Mouse (Mus musculus): Measurements from ENCODE around the gene Ftl1.

Gene Ftl1

DNA sequence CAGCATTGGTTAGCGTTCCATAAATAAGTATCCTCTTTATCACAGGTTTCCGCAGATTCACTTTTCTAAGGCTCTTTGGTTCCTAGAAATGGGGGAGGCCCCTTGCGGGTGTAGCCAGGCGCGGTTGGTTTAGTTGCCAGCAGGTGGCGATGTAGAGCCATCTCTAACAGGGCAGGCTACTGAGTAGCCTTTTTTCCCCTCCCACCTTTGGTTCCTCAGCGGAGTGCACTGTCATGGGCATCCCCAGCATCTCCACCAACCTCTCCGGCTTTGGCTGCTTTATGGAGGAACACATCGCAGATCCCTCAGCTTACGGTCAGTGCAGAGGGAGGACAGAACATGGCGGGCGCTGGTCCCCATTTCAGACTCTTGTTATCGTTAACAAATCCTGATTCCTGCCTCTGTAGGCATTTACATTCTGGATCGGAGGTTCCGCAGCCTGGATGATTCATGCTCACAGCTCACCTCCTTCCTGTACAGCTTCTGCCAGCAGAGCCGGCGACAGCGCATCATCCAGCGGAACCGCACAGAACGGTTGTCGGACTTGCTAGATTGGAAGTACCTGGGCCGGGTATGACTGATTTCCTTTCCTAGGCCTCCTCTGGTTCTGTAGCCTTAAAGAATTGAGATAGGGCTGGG, 8.2 kb downstream of the Ftl1 start:
- DNase-seq (ENCODE audit: low read depth, low spot score): peak; percentile 93

DNA sequence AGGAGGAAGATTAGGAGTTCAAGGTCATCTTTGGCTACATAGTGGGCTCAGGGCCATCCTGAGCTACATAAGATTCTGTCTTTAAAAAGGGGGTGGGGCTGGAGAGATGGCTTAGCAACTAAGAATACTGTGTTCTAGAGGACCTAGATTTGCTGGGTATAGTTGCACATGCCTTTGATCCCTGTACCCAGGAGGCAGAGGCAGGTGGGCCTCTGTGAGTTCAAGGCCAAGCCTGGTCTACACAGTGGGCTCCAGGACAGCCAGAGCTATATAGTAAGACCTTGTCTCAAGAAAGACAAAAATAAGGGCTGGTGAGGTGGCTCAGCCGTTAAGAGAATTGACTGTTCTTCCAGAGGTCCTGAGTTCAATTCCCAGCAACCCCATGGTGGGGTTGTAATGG, 9.7 kb downstream of the Ftl1 start:
- DNase-seq (ENCODE audit: low read depth, low spot score): no peak

DNA sequence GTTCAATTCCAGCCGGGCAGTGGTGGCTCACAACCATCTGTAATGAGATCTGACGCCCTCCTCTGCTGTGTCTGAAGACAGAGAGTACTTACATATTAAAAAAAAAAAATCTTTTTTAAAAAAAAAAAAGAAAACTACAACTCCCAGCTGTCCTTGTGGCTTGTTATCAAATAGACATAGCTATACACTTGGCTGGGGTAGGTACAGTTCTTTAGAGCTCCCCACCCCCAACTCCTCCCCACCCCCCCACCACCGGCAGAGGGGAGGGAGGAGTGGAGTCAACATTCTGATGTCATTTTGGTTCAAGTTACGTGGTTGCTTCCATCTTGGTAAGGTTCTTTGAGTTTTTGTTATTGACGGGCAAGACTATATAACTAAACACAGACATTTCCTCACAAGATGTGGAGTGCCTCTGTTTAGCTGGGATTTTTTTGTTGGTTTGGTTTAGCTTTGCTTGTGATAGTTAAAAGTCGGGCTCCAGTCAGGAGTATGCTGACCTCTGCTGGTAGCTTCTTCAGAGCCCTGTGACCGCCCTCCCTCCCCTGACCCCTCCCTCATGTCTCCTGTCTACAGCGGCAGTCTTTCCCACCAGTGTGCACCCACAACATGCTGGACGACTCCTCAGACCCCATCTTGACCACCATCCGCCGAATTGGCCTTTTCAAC, 12.2 kb downstream of the Ftl1 start:
- peak; percentile 66 for DNase-seq (ENCODE audit: low read depth, low spot score)

DNA sequence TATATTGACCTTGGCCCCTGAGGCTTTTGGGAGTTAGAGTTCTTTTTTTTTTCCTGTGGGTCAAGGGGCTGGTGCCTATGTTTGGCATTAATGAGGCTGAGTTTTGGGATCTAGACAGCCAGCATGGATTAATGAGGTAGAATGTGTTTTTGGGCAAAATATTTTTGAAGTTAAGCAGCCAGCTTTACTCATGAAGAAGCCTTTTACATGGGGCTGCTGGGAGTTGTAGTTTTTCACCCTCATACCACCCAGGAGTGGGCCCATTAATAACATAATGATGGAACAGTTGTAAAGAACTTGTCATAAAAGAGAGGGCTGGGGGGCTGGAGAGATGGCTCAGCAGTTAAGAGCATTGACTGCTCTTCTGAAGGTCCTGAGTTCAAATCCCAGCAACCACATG, 13.1 kb downstream of the Ftl1 start:
- no peak for DNase-seq (ENCODE audit: low read depth, low spot score)

DNA sequence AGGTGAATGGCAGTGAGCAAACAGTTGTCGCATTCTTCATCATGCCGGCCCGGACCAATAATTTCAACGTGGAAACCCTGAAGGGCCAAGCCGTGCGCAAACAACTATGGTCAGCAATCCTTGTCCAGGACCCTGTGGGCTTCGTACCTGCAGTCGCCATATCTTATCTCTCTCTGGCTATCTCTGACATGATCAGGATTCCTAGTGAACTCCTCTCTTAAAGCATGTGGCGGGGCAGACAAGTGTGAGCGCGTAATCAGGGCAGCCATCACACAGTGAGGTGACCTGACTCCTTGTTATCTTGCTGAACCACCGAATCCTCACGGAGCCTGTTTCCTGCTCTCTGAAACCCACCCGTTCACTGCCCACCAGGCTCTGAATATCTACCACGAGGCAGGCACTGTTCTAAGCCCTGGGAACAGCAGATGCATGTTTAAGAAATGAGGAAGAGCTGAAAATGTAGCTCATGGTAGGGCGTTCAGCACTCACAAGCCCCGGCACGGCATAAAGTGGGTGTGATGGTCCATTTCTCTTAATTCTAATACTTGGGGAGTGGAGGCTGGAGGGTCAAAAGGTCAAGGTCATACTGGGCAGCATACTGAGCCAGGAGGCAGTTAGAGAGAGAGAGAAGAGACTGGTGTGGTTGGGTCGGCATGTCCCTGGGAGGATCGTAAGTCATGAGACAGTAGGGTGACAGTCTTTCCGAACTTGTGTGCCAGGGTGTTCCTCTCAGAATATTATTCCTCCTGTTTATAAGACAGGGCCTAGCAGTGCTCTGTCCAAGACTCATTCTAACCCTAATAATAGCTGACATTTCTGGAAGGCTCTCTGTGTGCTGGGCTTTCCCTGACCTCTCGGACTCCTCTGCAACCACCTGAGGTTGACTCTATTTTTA, 15.9 kb downstream of the Ftl1 start:
- no peak for DNase-seq (ENCODE audit: low read depth, low spot score)

DNA sequence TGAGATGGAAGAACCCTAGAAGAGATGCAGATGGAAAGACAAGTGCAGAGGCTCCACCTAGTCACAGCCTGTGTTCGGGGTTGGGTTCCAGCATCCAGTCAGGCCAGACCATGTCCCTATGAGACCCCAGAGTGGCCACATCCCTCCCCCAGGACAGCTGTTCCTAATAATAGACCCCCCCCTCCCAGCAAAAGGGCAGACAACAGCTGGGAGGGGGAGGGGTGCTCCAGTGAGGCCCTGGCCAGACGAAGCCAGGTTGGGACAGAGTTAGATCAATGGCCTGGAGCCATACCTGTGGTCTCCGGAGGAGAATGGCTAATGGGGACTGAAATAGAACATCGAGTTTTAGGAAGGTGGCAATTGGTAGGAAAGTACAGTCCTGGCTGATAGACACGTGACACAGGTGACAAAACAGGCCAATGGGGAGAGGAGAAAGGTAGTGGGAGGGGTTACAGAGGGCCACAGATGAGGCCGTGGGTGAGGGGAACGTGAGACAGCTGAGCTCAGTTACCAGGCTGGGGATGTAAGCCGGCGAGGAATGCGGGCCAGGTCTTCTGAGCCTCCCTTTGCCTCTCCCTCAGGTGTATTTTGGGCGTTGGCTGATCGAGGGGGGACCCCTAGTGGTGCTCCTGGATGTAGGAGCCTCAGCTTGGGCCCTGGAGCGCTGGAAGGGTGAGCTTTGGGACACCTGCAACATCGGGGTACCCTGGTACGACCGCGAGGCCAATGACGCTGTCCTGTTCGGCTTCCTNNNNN, 22.0 kb downstream of the Ftl1 start, which contains the start of gene Ruvbl2:
Gene Ruvbl2 (minus strand): TSS at position 576 of the 756 bp plus-strand sequence.
- DNase-seq (ENCODE audit: low read depth, low spot score): peak; percentile 66

DNA sequence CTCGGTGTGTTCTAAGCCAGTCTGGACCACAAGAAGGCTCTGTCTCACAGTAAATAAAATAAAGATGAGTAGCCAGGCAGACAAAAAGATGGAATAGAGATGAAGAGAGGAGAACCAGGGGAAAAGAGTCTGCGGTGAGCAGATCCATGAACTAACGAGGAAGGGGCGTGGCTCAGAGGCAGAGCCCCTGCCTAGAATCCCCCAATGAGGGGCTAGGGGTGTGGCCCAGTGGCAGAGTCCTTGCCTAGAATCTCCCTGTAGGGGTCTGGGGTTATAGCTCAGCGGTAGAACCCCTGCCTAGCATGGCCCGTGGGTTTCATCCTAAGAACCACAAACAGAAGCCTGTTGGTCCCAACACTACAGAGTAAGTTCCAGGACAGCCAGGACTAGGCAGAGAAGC, 22.6 kb downstream of the Ftl1 start:
- DNase-seq (ENCODE audit: low read depth, low spot score): no peak

DNA sequence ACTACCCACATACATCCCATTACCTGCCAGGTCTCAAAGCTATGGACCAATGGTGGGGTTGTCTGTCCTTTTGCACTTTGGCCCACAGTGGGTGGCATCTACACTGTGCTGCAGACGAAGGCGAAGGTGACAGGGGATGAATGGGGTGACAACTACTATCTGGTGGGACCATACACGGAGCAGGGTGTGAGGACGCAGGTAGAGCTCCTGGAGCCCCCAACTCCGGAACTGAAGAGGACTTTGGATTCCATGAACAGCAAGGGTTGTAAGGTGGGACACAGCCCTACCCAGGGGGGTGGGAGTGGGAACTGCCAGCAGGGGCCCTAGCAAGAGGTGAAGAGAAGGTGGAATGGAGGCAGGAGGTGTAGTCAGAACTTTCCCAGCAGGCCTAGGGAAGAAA, 23.2 kb downstream of the Ftl1 start:
- no peak for DNase-seq (ENCODE audit: low read depth, low spot score)

DNA sequence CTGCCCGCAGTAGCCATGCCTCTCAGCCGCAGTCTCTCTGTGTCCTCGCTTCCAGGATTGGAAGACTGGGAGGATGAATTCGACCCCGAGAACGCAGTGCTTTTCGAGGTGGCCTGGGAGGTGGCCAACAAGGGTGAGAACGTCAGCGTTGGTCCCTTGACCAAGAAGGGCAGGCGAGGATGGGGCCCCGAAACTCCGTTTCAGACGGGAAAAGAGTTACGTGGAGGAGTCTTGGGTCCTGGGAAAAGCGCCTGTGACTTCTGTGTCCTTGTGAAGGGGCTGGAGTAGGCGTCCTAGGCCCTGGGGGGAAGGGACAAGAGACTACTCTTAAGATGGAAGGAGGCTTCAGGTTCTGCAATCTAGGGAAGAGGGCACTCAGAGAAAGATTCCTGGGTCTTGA, 24.6 kb downstream of the Ftl1 start:
- peak; percentile 33 for DNase-seq (ENCODE audit: low read depth, low spot score)

DNA sequence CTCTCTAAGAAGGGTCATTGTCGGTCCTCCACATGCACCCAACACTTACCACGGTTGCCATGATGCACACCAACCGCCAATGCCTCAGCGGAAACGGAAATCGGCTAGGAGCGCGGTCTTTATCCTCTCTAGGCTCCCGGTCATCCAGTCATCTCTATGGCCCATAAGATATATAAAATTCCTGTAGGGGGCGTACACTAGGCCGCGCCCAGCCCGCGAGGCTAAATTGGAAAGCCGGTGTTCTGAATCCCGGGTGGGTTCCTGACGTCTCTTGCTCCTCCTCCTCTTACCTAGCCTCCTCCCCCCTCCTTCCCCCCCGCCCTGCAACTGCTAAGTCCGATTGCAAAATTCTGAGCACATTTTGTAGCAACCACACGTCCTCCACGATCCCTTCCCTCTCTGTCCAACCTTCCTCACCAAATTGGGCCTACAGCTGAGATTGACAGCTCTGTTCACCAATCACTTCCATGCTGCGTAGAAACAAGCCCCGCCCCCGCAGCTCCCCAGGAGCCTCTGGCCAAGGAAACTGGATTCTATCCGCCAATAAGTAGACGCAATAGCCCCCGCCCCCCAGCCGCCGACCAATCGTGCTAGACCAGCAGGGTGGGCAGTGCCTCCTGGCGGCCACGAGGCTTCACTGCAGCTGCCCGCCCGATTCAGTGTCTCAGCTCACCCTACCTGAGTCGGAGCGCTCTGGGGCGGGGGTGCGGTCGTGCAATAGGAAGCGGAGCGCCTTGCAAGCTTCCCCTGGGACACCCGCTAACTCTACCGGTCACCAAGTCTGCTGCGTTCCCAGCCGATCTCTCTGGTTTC, 25.3 kb downstream of the Ftl1 start, which contains the start of gene Gys1:
Gene Gys1 (plus strand): TSS at position 642 of the 813 bp plus-strand sequence.
- peak; percentile 100 for DNase-seq (ENCODE audit: low read depth, low spot score)

DNA sequence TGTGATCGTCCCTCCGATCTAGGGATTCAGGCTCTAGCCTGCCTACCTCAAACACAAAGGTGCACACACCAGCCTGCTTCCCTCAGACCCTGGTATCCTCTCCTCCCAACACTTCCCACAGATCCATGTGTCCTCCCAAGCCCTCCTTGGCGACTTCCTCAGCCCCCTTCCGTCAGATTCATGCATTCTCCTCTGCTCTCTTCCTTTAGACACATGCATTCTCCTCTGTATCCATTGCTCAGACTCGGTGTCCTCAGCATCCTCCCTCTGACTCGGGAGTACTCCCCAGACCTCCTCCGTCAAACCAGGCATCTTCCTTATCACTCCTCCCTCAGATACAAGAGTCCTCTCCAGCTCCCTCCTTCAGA, 25.9 kb downstream of the Ftl1 start:
- DNase-seq (ENCODE audit: low read depth, low spot score): no peak

DNA sequence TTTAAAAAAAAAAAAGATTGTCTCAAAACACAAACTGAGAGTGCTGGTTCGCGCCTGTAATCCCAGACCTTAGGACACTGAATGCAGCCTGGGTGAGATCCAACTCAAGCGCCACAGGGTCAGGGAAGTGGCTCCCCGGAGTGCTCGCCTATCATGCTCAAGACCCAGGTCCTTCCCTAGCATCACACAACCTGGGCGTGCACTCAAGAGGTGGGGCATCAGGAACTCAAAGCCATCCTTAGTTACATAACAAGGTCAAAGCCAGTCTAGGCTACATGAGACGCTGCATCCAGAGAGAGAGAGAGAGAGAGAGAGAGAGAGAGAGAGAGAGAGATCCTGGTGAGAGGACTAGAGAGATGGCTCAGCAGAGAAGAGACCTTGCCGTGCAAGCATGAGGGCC, 33.1 kb downstream of the Ftl1 start:
- DNase-seq (ENCODE audit: low read depth, low spot score): no peak

DNA sequence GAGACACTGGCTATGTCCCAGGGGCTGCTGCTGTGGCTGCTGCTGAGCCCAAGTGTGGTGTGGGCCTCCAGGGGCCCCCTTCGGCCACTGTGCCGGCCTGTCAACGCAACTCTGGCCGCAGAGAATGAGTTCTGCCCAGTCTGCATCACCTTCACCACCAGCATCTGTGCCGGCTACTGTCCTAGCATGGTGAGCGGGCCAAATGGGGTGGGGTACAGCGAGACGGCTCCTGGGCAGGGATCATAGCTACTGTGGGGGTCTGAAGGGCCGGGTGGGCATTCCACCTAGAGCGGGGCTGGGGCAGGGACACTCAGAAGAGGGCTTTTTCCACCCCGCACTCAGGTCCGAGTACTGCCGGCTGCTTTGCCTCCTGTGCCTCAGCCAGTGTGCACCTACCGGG, 38.5 kb downstream of the Ftl1 start:
- no peak for DNase-seq (ENCODE audit: low read depth, low spot score)

DNA sequence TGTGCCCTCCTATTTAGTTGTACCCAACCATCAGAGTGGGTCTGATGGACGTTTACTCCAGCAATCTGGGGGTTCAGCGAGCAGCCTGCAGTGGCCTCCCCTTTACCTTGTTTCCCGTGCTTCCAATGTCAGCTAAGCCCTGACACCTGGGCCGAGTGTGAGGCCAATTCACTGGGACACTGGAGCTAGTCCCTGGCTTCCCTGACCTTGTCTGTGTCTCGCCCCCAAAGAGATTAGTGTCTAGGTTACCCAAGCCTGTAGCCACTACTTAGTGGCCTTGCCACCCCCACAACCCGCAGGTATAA, 39.1 kb downstream of the Ftl1 start, which contains the start of gene Lhb:
Gene Lhb (plus strand): TSS at position 206 of the 305 bp plus-strand sequence.
- DNase-seq (ENCODE audit: low read depth, low spot score): no peak

DNA sequence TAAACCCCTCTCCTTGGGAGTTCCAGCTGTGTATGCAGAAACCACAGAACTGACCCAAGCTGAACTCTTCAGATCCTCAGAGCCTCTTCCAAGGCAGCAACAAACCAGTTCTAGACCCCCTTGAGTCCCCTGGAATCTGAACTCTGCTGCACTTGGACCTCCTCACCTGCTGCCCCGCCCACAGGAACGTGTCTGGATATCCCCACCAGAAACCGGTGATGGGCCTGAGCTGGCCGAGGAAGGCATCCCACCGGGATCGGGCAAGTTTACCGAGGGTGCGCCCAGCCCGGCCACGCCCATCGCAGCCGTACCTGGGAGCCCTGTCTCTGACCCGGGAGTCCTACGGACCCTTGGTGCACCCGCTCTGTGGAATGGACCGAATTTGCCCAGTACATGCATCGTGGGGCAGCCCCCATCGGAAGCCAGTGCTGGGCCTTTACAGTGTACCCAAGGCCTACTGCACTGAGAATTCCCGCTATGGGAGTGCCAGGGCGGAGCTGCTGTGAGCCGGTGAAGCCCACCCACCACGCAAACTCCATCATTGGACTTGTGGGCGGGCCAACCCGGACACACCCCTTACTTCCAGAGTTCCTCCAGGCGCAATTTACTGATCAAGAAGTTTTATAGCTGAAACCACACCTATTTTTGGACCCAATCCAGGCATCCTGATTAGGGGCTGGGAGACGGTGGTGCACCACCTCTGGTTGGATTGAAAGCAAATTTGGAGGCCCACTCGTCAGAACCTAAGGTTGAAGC, 39.6 kb downstream of the Ftl1 start:
- no peak for DNase-seq (ENCODE audit: low read depth, low spot score)

DNA sequence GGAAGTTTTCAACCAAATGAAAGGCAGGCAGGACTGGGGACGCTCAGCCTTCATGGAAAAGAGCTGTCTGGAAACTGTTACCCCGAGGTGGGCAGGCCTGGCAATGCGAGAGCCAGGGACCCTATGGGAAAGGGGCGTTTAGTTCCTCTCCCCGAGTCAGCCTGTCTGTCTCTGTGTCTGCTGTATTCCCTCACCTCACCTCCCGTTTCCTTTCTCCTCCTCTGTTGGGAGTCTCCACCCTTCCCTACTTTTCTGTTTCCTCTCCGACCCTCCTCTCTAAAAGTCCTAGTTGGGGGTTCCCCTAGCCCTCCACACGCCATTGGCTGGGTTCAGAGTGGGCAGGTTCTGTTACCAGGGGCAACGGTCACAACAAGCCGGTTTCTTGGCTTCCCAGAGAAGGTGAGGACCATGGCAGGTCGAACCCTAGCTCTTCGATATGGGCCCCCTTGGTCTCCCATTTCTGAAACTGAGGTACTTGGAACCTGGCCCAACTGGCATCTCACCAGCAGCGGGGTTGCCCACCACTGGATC, 41.7 kb downstream of the Ftl1 start:
- no peak for DNase-seq (ENCODE audit: low read depth, low spot score)

DNA sequence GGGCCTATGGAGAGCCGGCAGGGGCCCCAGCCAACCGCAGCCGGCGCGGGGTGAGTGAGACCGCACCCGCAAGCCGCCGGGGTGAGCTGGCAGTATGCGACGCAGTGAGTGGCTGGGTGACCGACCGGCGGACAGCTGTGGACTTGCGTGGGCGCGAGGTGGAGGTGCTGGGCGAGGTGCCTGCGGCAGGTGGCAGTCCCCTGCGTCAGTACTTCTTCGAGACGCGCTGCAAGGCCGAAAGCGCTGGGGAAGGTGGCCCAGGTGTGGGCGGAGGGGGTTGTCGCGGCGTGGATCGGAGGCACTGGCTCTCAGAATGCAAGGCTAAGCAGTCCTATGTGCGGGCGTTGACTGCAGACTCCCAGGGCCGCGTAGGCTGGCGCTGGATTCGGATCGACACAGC, 44.0 kb downstream of the Ftl1 start:
- DNase-seq (ENCODE audit: low read depth, low spot score): peak; percentile 51

DNA sequence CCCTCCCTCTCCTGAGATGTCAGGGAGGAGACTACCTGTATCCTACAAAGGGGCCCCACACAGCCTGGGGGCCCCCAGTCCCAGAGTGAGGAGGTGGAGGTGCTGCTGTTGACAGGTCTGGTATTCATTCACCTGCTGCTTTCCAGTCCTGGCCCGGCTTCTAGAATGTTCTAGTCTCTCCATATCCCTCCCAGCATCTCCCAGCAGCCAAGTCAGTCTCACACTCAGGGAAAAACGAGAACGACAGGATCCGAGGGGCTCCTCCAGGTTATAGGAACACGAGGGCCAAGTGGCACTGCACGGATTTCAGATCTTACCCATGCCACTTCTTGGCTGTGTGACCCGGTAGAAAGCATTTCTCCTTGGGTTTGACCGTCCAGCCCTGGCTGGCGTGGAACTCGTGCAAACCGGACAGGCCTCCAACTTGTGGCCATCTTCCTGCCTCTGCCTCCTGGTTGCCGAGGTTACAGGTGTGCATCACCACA, 44.9 kb downstream of the Ftl1 start:
- DNase-seq (ENCODE audit: low read depth, low spot score): no peak

DNA sequence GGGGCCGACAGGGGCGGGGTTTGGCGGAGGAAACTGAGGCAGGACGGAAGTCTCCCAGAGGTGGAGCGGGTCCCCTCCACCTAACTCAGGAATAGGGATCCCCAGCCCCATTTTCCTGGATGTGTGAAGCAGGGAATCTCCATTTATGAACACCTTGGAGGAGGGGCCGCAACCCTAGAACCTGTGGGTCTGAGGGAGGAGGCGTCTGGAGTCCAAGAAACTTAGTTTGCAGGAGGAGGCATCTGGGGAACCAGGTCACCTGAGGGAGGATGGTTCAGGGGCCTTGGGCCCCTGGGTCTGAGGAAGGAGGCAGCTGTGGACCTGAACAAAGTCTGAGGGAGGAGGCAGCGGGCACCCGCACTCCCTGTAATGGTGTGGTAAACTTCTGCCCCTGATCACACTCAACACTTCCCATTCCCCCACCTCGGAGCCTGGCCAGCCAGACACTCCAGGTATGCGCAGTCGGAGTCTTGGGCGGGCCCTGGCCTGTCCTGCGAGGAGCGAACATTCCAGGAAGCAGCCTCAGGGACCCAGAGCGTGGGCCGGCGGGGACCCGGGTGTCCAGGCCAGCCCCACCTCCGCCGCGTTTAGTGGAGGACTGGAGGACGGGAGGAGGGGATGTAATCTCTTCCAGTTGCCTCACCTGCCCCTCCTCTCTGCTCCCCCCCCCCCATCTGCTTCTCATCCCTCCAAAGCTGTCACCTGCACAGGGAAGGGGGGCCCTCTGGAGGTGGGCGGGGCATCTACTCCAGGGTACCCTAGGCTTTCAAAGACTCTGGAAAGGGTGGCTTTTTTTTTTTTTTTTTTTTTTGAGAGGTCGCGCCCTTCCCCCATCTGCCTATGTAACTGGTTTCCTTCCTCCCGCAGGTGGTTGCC, 45.6 kb downstream of the Ftl1 start:
- DNase-seq (ENCODE audit: low read depth, low spot score): no peak

Measured in brain, adult 2 months (tissue).